Mouse (Mus musculus): ENCODE data around the gene Pdcd4.

- TF ChIP-seq CTCF (IDR thresholded peaks at IDR 0.05; ENCODE audit: low read depth) (no peak), EP300 (IDR thresholded peaks at IDR 0.05; ENCODE audit: low read depth) (no peak)
These were observed 79.9 kb downstream of the Pdcd4 start for GRCm38 (mm10) chr19:53971938-53972337.
